Mouse (Mus musculus): ENCODE results near the gene Tjp3. TPM values are rescaled to one million over a fixed set of nuclear protein-coding genes. Genes with fewer than 3 reads are reported as not detected.

Gene Tjp3
- polyA plus RNA-seq, 1 experiment = 42.7 TPM

Other genes starting within 250 kb of the Tjp3 start
- gene Sgta, start 231.4 kb downstream of the Tjp3 start, polyA plus RNA-seq (2011; ENCODE audit: insufficient read depth, insufficient read length, low read depth, missing spikeins) = 107 and 110 TPM in 2 replicates
- gene Thop1, start 221.5 kb downstream of the Tjp3 start, polyA plus RNA-seq (2011; ENCODE audit: insufficient read depth, insufficient read length, low read depth, missing spikeins) = 77.4 and 81.3 TPM in 2 replicates
- 0.68 TPM in 1 of 2 replicates, not detected in the other for gene Creb3l3, start 192.7 kb downstream of the Tjp3 start, polyA plus RNA-seq (2011; ENCODE audit: insufficient read depth, insufficient read length, low read depth, missing spikeins)
- 46.3 and 53.0 TPM in 2 replicates for gene Map2k2, start 185.7 kb downstream of the Tjp3 start, polyA plus RNA-seq (2011; ENCODE audit: insufficient read depth, insufficient read length, low read depth, missing spikeins)
- 12.6 and 14.4 TPM in 2 replicates for gene Zbtb7a, start 156.4 kb downstream of the Tjp3 start, polyA plus RNA-seq (2011; ENCODE audit: insufficient read depth, insufficient read length, low read depth, missing spikeins)
- 36.8 and 44.9 TPM in 2 replicates for gene Pias4, start 123.7 kb downstream of the Tjp3 start, polyA plus RNA-seq (2011; ENCODE audit: insufficient read depth, insufficient read length, low read depth, missing spikeins)
- gene Eef2, start 115.0 kb downstream of the Tjp3 start, polyA plus RNA-seq (2011; ENCODE audit: insufficient read depth, insufficient read length, low read depth, missing spikeins) = 2,442 and 2,478 TPM in 2 replicates
- 61.2 and 64.8 TPM in 2 replicates for gene Dapk3, start 108.6 kb downstream of the Tjp3 start, polyA plus RNA-seq (2011; ENCODE audit: insufficient read depth, insufficient read length, low read depth, missing spikeins)
- gene 4930442H23Rik, start 107.7 kb downstream of the Tjp3 start, polyA plus RNA-seq (2011; ENCODE audit: insufficient read depth, insufficient read length, low read depth, missing spikeins) = not detected in 2 replicates
- gene Nmrk2, start 89.5 kb downstream of the Tjp3 start, polyA plus RNA-seq (2011; ENCODE audit: insufficient read depth, insufficient read length, low read depth, missing spikeins) = not detected in 2 replicates
- gene Atcay, start 60.7 kb downstream of the Tjp3 start, polyA plus RNA-seq (2011; ENCODE audit: insufficient read depth, insufficient read length, low read depth, missing spikeins) = 0.88 and 0.91 TPM in 2 replicates
- 11.2 and 11.6 TPM in 2 replicates for gene Zfr2, start 58.4 kb downstream of the Tjp3 start, polyA plus RNA-seq (2011; ENCODE audit: insufficient read depth, insufficient read length, low read depth, missing spikeins)
- gene Matk, start 38.6 kb downstream of the Tjp3 start, polyA plus RNA-seq (2011; ENCODE audit: insufficient read depth, insufficient read length, low read depth, missing spikeins) = 1.1 and 1.2 TPM in 2 replicates
- gene Mrpl54, start 24.6 kb downstream of the Tjp3 start, polyA plus RNA-seq (2011; ENCODE audit: insufficient read depth, insufficient read length, low read depth, missing spikeins) = 52.2 and 63.7 TPM in 2 replicates
- 25.8 and 26.4 TPM in 2 replicates for gene Apba3, start 24.6 kb downstream of the Tjp3 start, polyA plus RNA-seq (2011; ENCODE audit: insufficient read depth, insufficient read length, low read depth, missing spikeins)
- 28.3 and 31.5 TPM in 2 replicates for gene Pip5k1c, start 1.4 kb upstream of the Tjp3 start, polyA plus RNA-seq (2011; ENCODE audit: insufficient read depth, insufficient read length, low read depth, missing spikeins)
- 17.5 and 18.2 TPM in 2 replicates for gene Cactin, start 29.5 kb upstream of the Tjp3 start, polyA plus RNA-seq (2011; ENCODE audit: insufficient read depth, insufficient read length, low read depth, missing spikeins)
- 0.57 and 1.5 TPM in 2 replicates for gene Tbxa2r, start 37.1 kb upstream of the Tjp3 start, polyA plus RNA-seq (2011; ENCODE audit: insufficient read depth, insufficient read length, low read depth, missing spikeins)
- gene Gipc3, start 51.7 kb upstream of the Tjp3 start, polyA plus RNA-seq (2011; ENCODE audit: insufficient read depth, insufficient read length, low read depth, missing spikeins) = 1.0 and 1.2 TPM in 2 replicates
- gene Hmg20b, start 58.9 kb upstream of the Tjp3 start, polyA plus RNA-seq (2011; ENCODE audit: insufficient read depth, insufficient read length, low read depth, missing spikeins) = 51.8 and 57.3 TPM in 2 replicates
- 13.7 and 15.3 TPM in 2 replicates for gene Mfsd12, start 65.9 kb upstream of the Tjp3 start, polyA plus RNA-seq (2011; ENCODE audit: insufficient read depth, insufficient read length, low read depth, missing spikeins)
- gene 4930404N11Rik, start 74.2 kb upstream of the Tjp3 start, polyA plus RNA-seq (2011; ENCODE audit: insufficient read depth, insufficient read length, low read depth, missing spikeins) = not detected in 2 replicates
- 47.8 and 51.4 TPM in 2 replicates for gene Fzr1, start 86.9 kb upstream of the Tjp3 start, polyA plus RNA-seq (2011; ENCODE audit: insufficient read depth, insufficient read length, low read depth, missing spikeins)
- gene Dohh, start 92.8 kb upstream of the Tjp3 start, polyA plus RNA-seq (2011; ENCODE audit: insufficient read depth, insufficient read length, low read depth, missing spikeins) = 52.9 and 70.3 TPM in 2 replicates
- gene Gm48551, start 92.9 kb upstream of the Tjp3 start, polyA plus RNA-seq (2011; ENCODE audit: insufficient read depth, insufficient read length, low read depth, missing spikeins) = 1.5 TPM in 1 of 2 replicates, not detected in the other
- 1.1 TPM in 1 of 2 replicates, not detected in the other for gene Gm48552, start 97.4 kb upstream of the Tjp3 start, polyA plus RNA-seq (2011; ENCODE audit: insufficient read depth, insufficient read length, low read depth, missing spikeins)
- 4.8 and 5.3 TPM in 2 replicates for gene Smim24, start 101.5 kb upstream of the Tjp3 start, polyA plus RNA-seq (2011; ENCODE audit: insufficient read depth, insufficient read length, low read depth, missing spikeins)
- 6.1 and 7.2 TPM in 2 replicates for gene Nfic, start 164.1 kb upstream of the Tjp3 start, polyA plus RNA-seq (2011; ENCODE audit: insufficient read depth, insufficient read length, low read depth, missing spikeins)
- gene Celf5, start 191.1 kb upstream of the Tjp3 start, polyA plus RNA-seq (2011; ENCODE audit: insufficient read depth, insufficient read length, low read depth, missing spikeins) = 27.5 and 30.5 TPM in 2 replicates
- 37.2 and 41.6 TPM in 2 replicates for gene Ncln, start 204.8 kb upstream of the Tjp3 start, polyA plus RNA-seq (2011; ENCODE audit: insufficient read depth, insufficient read length, low read depth, missing spikeins)
- gene S1pr4, start 208.6 kb upstream of the Tjp3 start, polyA plus RNA-seq (2011; ENCODE audit: insufficient read depth, insufficient read length, low read depth, missing spikeins) = 0.49 and 0.93 TPM in 2 replicates
- 11.2 and 11.6 TPM in 2 replicates for gene Gna15, start 232.6 kb upstream of the Tjp3 start, polyA plus RNA-seq (2011; ENCODE audit: insufficient read depth, insufficient read length, low read depth, missing spikeins)

Measured in ES-Bruce4 (cell line).